Mouse (Mus musculus) neural tube, embryonic 12.5 days (tissue): ENCODE results near the gene Spsb1. TPM values are rescaled to one million over a fixed set of nuclear protein-coding genes. Genes with fewer than 3 reads are reported as not detected.

Source experiments
- ATAC-seq: fragments of 200-750 bp; cut with Nextera tagmentation; 2 replicates; pipeline ENCODE4 v1.8.0; 2017; ENCODE audit warnings: low read depth, mild to moderate bottlenecking, moderate TSS enrichment, moderate library complexity; ENCODE audit not compliant: low FRiP score
- H3K27ac ChIP-seq: fragments of 300-500 bp; sonication (generic); 2 replicates; pipeline ENCODE4 v1.5.1; 2016
- H3K27me3 ChIP-seq: fragments of 300-500 bp; sonication (generic); replicated peaks from 2 replicates; pipeline ENCODE4 v1.6.1; 2016; ENCODE audit warnings: mild to moderate bottlenecking
- H3K36me3 ChIP-seq: fragments of 300-500 bp; sonication (generic); 2 replicates; pipeline ENCODE4 v1.6.1; 2016; ENCODE audit warnings: mild to moderate bottlenecking
- H3K4me1 ChIP-seq: fragments of 300-500 bp; sonication (generic); 2 replicates; pipeline ENCODE4 v1.6.1; 2016
- H3K4me2 ChIP-seq: fragments of 300-500 bp; sonication (generic); replicated peaks from 2 replicates; pipeline ENCODE4 v1.6.1; 2016; ENCODE audit warnings: mild to moderate bottlenecking
- H3K4me3 ChIP-seq: fragments of 300-500 bp; sonication (generic); 2 replicates; pipeline ENCODE4 v1.5.1; 2016
- H3K9ac ChIP-seq: fragments of 300-500 bp; sonication (generic); 2 replicates; pipeline ENCODE4 v1.6.1; 2016; ENCODE audit warnings: mild to moderate bottlenecking
- H3K9me3 ChIP-seq: fragments of 300-500 bp; sonication (generic); 2 replicates; pipeline ENCODE4 v1.6.1; 2016; ENCODE audit warnings: mild to moderate bottlenecking
- WGBS: fragments of 180-500 bp; shearing (Covaris S2); methylation state at CpG from one replicate; pipeline ENCODE4 v1.1.7; 2016; 5-methylcytosine and 5-hydroxymethylcytosine counted together
- polyA plus RNA-seq: library from polyadenylated mRNA; unstranded; fragments of >200 nt; fragmentation: Nextera tagmentation; extraction: Ambion mirVana; gene quantifications from 2 replicates; pipeline ENCODE4 v1.2.1, GENCODE M21; 2016

Spsb1 gene
- polyA plus RNA-seq, 1 experiment from 2014 or later = 17.3 TPM

DNA sequence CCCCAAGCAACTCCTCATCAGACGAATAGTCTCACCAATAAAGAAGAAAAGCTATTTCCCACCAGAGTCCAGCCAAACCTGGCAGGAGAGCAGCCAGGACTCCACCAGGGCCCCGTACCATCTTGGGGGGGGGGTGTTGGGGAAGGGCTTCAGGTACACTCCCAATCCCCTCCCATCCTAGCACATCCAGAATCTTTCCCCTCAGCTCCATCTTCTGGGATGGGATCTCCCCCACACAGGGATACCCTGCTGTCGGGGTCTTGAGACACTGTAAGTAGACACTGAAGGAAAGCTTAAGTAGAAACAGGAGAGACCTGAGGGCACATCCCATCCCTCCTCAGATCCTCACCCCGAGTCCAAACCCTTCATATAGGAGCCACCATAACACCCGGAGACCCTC, 31.8 kb downstream of the Spsb1 start:
- Histone ChIP-seq H3K9me3 (peaks cover 5% of the 10 kb centered on the region; the same call in 1 of the 2 replicates), H3K36me3 (no peaks in the 10 kb centered on the region), H3K9ac (no peak overlapping the region; the same call in 1 of the 2 replicates), H3K27ac (0 out of 2 replicates have a peak overlapping the region, but pooled peaks have one; percentile 32), H3K27me3 (no peaks in the 10 kb centered on the region), H3K4me2 (no peak overlapping the region), H3K4me1 (peaks cover 42% of the 10 kb centered on the region), H3K4me3 (no peak overlapping the region)
- 69% methylated on average over 4 of the region's 5 CpGs for WGBS
- no peak for ATAC-seq

DNA sequence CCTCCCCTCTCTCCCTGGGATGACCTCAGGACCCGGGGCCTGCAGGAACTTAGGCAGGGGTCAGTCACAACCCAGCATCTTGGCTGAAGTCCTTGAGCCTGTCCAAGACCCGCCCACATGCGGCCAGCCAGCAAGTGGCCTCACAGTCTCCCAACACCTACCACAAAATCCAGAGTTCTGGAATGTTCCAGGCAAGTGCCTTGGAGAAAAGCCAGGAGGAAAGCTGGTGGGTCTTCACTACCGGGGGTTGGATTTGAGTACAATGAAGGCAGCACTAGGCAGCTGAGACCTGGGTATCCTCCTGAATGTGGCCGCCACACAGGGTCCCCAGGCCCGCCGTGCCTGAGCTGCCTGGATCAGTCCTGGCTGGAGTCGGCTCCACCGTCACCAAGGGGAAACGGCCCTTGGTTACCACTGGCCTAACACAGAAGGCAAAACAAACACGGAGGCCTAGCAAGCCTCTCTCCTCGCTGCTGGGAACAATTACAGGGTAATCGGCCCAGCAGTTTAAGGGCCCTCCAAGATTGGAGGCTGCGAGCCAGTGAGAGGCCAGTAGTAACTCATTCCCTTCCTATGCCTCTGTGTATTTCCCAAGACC, 32.6 kb downstream of the Spsb1 start:
- no peaks in the 10 kb centered on the region for H3K36me3 ChIP-seq
- H3K27me3 ChIP-seq = no peaks in the 10 kb centered on the region
- H3K27ac ChIP-seq = 0 out of 2 replicates have a peak overlapping the region, but pooled peaks have one; percentile 32
- ATAC-seq = peak; percentile 33; the same call in 1 of the 2 replicates
- H3K9ac ChIP-seq = peak overlapping the region; percentile 21; the same call in 1 of the 2 replicates
- H3K4me1 ChIP-seq = peaks cover 44% of the 10 kb centered on the region
- peak overlapping the region; percentile 14; the same call in 1 of the 2 replicates for H3K4me2 ChIP-seq
- 19% methylated on average over 14 of the region's 14 CpGs for WGBS
- no peak overlapping the region for H3K4me3 ChIP-seq
- peaks cover 5% of the 10 kb centered on the region; the same call in 1 of the 2 replicates for H3K9me3 ChIP-seq

DNA sequence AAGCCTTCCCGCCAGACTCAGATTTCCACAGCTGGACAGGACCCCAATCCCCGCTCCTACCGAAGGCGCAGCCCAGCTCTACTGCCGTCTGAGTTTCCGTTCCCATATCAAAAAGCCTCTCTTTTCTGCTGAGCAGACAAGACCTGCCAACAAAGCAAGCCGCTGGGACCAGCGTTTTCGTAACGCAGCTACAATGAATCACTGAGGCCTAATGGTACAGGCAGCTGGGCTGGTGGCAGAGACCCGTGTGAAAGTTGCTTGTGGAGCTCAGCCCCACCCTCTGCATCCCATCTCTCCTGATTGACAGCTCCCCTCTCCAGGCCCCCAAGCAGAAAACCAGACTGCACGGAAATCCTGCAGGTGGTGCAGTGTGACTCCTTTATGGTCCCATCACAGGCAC, 34.0 kb downstream of the Spsb1 start:
- Histone ChIP-seq H3K27ac (no peak overlapping the region), H3K4me1 (peaks cover 47% of the 10 kb centered on the region), H3K4me2 (0 out of 2 replicates have a peak overlapping the region, but pooled peaks have one; percentile 16), H3K9me3 (peaks cover 3% of the 10 kb centered on the region; the same call in 1 of the 2 replicates), H3K27me3 (no peaks in the 10 kb centered on the region), H3K4me3 (no peak overlapping the region), H3K36me3 (no peaks in the 10 kb centered on the region), H3K9ac (peak overlapping the region; percentile 26; the same call in 1 of the 2 replicates)
- ATAC-seq = no peak
- WGBS = 26% methylated on average over 12 of the region's 12 CpGs

DNA sequence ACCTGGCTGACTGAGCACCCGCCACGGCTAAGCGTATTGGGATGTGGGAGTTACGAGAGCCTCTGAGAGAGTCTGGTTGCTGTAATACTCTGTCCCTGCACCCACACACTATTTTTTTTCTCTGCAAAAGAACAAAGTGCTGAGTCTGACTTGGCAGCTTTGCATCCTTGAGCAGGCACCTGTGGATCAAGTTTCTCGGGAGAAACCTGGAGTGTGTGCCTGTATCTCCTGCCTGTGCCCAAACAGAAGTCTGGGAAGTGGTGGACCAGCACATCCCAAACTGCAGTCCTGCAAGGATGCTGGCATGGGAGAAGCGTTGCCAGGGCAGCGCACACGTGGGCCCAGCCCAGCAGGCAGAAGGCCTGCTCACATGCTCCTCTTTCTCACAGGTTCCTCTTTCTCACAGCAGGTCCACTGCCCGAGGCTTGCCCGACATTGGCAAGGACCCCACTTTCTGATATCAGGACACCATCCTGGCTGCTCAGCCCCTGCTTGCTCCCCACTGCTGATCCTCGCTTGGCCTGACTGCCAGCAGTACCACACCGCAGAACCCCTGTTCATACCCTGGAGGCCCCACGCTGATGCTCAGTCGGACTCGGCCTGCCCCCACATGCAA, 36.3 kb downstream of the Spsb1 start:
- Histone ChIP-seq H3K4me2 (no peak overlapping the region), H3K4me1 (peaks cover 59% of the 10 kb centered on the region), H3K9ac (no peak overlapping the region), H3K36me3 (no peaks in the 10 kb centered on the region), H3K27me3 (no peaks in the 10 kb centered on the region), H3K9me3 (no peaks in the 10 kb centered on the region), H3K4me3 (no peak overlapping the region), H3K27ac (no peak overlapping the region)
- ATAC-seq = no peak
- 92% methylated on average over 15 of the region's 15 CpGs for WGBS

DNA sequence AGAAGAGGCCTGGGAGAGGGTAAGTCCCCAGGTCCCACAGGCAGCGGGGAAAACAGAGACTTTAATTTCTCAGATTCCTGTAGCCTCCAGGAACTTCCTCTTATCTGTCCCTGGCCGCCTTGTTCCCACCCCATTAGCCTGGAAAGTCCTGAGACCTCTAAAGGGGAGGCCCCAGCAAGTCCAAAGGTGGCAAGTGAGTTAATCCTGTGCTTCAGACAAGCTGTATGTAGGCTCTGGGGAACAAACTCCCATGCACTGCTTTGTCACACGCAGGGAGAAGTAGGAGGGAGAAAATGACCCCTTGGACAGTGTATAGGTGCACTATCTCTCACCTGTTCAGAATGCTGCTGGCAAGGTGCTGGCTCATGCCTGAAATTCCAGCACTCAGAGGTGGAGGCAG, 38.0 kb downstream of the Spsb1 start:
- Histone ChIP-seq H3K4me2 (no peak overlapping the region), H3K4me1 (peaks cover 55% of the 10 kb centered on the region), H3K27me3 (no peaks in the 10 kb centered on the region), H3K4me3 (no peak overlapping the region), H3K27ac (no peak overlapping the region), H3K9ac (no peak overlapping the region), H3K9me3 (no peaks in the 10 kb centered on the region), H3K36me3 (no peaks in the 10 kb centered on the region)
- no peak for ATAC-seq
- WGBS = 74% methylated on average over 3 of the region's 3 CpGs

DNA sequence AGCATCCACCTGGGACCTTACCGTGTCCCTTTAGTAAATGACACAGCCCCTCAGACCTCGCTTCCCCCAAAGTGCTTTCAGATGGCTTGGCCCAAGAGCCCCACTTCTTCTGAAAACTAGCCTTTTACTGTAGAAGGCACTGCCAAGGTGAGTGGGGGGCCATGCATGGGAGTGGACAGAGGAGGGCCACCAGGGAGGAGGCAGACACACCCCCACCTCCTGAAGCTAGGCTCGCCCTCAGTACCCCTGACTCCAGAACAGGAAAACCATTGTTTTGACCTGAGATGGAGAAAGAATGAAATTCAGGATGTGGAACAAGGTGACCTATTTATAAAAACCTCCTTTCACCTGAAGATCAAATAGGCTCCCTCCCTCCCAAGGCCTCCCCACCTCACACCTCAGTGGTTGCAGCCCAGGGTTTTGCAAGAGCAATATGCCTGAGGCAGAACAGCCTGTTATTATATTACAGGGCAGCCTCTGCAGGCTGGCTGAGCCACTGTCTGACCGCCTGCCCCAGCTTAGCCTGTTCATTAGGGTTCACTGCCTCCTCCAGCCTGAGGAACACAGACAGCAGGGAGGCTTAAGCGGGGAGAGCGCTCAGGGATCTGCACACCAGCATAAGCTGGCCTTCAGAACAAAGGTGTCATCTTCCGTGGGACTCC, 41.0 kb downstream of the Spsb1 start:
- H3K9me3 ChIP-seq = no peaks in the 10 kb centered on the region
- H3K4me2 ChIP-seq = no peak overlapping the region
- WGBS = 70% methylated on average over 7 of the region's 7 CpGs
- 0 out of 2 replicates have a peak overlapping the region, but pooled peaks have one; percentile 33 for H3K9ac ChIP-seq
- H3K4me3 ChIP-seq = no peak overlapping the region
- peaks cover 41% of the 10 kb centered on the region for H3K4me1 ChIP-seq
- no peaks in the 10 kb centered on the region for H3K27me3 ChIP-seq
- no peak overlapping the region for H3K27ac ChIP-seq
- no peaks in the 10 kb centered on the region for H3K36me3 ChIP-seq
- no peak for ATAC-seq

DNA sequence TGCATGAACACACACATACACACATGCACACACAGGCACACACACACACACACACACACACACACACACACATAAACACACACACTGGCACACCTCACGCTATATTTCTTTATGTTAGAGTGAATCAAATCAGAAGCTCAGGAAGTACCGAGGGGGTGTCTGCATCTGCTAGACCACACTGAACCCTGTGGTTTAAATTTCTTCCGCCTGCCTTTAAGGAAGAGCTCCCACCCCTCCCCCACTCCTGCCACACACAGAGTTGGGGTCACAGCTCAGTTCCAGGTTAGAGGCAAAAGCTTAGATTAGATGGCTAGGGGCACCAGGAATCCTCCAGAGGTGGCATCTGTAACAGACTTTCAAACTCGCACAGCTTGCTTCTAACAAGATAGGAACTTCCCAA, 42.4 kb downstream of the Spsb1 start:
- 0 out of 2 replicates have a peak overlapping the region, but pooled peaks have one; percentile 13 for H3K9ac ChIP-seq
- no peaks in the 10 kb centered on the region for H3K27me3 ChIP-seq
- peaks cover 31% of the 10 kb centered on the region for H3K4me1 ChIP-seq
- no peaks in the 10 kb centered on the region for H3K36me3 ChIP-seq
- no peak for ATAC-seq
- WGBS = 46% methylated on average over 4 of the region's 4 CpGs
- no peak overlapping the region for H3K4me3 ChIP-seq
- H3K4me2 ChIP-seq = no peak overlapping the region
- H3K9me3 ChIP-seq = no peaks in the 10 kb centered on the region
- H3K27ac ChIP-seq = no peak overlapping the region

DNA sequence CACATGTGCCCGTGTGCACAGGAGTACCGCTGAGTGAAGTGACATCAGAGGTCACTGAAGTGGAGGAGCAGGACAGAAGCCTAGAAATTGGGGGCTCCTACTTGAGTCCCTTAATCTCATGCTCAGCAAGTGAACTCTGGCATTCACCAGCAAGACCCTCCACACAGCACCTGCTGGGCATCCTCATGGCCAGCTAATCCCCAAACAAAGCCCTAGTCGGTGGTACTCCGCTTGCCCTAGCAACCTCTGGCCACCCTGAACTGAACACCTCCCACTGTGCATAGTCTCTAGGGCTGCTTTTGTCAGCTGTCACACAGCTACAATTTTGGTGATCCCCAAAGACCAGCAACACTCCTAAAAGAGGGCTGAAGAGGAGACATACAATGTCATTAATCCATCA, 44.3 kb downstream of the Spsb1 start:
- H3K36me3 ChIP-seq = no peaks in the 10 kb centered on the region; the same call in 1 of the 2 replicates
- no peak overlapping the region for H3K4me3 ChIP-seq
- 80% methylated on average over 4 of the region's 4 CpGs for WGBS
- H3K4me2 ChIP-seq = no peak overlapping the region
- no peak for ATAC-seq
- H3K9me3 ChIP-seq = no peaks in the 10 kb centered on the region
- no peak overlapping the region for H3K9ac ChIP-seq
- H3K27me3 ChIP-seq = no peaks in the 10 kb centered on the region
- H3K27ac ChIP-seq = no peak overlapping the region
- peaks cover 33% of the 10 kb centered on the region for H3K4me1 ChIP-seq

DNA sequence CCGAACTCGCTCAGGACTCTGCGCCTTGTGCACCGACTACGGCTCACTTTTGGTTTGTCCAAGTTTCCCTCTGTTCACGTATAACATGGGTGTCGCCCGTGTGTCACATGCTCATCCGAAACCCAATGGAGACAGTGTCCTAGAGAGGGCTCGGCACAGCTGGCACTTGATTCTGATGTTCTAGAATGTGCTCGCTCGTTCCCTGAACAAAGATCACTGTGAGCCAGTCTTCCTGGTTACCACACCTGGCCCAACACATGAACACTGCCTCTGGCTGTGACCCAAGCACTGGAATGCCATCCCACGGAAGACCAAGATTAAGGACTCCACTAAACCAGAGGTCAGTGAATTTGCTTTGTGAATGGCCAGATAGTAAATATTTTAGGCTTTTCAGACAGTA, 45.3 kb downstream of the Spsb1 start:
- WGBS = 93% methylated on average over 13 of the region's 13 CpGs

DNA sequence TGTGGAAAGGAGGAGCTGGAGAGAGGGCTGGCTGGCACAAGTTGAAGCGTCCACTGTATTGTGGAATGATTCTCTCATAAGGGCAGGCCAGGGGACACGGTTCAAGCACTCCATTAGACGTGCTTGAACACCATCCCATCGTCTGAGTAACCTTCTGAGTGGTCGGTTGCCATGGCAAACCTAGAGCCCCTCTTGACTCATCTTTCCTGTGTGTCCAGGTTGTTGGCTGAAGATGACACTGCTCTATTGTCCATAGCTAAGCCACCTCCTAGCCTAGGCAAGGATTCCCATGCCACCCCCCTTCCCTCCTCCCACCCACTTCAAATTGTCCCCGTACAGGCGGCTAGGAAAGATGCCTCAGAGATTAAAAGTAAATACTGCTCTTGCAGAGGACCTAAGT, 45.9 kb downstream of the Spsb1 start:
- H3K36me3 ChIP-seq = peaks cover 8% of the 10 kb centered on the region
- no peak overlapping the region for H3K9ac ChIP-seq
- H3K27ac ChIP-seq = no peak overlapping the region
- no peaks in the 10 kb centered on the region for H3K9me3 ChIP-seq
- WGBS = 68% methylated on average over 7 of the region's 7 CpGs
- no peak overlapping the region for H3K4me2 ChIP-seq
- H3K4me3 ChIP-seq = no peak overlapping the region
- ATAC-seq = no peak
- no peaks in the 10 kb centered on the region for H3K27me3 ChIP-seq
- peaks cover 24% of the 10 kb centered on the region for H3K4me1 ChIP-seq

More for the DNA sequence above, 45.3 kb downstream of the Spsb1 start:
- Histone ChIP-seq H3K4me2 (no peak overlapping the region), H3K4me3 (no peak overlapping the region), H3K9ac (no peak overlapping the region), H3K36me3 (peaks cover 6% of the 10 kb centered on the region), H3K9me3 (no peaks in the 10 kb centered on the region), H3K27me3 (no peaks in the 10 kb centered on the region), H3K27ac (no peak overlapping the region), H3K4me1 (peaks cover 31% of the 10 kb centered on the region)
- no peak for ATAC-seq

DNA sequence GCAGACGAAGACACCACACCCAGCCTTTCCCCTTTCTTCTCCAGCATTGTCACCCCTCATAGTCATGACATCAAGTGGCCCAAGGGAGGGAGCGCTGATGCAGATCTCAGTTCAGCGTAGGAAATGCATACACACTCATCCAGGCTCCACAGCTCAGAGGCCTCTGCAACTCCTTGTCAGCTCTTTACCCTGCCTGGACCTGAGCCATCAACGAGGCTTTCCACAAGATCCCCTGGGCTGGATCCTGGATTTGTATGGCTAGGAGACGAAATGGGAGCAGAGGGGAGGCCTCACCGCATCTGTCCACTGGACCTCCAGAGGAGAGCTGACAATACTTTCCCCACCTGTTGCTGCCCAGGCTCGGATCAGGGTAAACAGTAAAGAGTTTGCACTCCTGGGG, 47.2 kb downstream of the Spsb1 start:
- no peak overlapping the region for H3K9ac ChIP-seq
- WGBS = 49% methylated on average over 7 of the region's 7 CpGs

DNA sequence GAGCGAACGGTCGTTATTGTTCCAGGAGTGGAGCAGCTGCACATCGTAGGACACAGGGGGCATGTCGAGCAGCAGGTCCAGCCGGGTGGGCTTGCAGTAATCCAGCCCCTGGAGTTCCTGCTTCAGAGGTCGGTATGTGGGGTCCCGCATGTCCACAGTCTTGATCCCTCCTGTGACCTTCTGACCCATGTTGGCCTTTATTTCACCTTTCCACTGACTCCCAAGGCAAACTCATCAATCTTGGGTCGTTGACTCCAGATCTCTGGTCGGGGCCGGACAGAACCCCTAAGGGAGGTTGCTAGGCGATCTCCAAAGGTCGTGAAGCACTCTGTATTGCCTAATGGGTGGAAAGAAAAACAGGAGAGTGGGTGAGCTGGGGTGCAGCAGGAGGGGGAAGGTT, 47.9 kb downstream of the Spsb1 start:
- 13% methylated on average over 13 of the region's 13 CpGs for WGBS
- Histone ChIP-seq H3K9ac (no peak overlapping the region), H3K27me3 (no peaks in the 10 kb centered on the region), H3K36me3 (peaks cover 8% of the 10 kb centered on the region), H3K4me3 (no peak overlapping the region), H3K4me2 (no peak overlapping the region), H3K27ac (no peak overlapping the region), H3K4me1 (peaks cover 18% of the 10 kb centered on the region; the same call in 1 of the 2 replicates), H3K9me3 (no peaks in the 10 kb centered on the region)
- ATAC-seq = no peak

More for the DNA sequence above, 47.2 kb downstream of the Spsb1 start:
- peaks cover 22% of the 10 kb centered on the region for H3K4me1 ChIP-seq
- H3K36me3 ChIP-seq = peaks cover 8% of the 10 kb centered on the region
- H3K4me3 ChIP-seq = no peak overlapping the region
- no peak overlapping the region for H3K4me2 ChIP-seq
- H3K9me3 ChIP-seq = no peaks in the 10 kb centered on the region
- H3K27ac ChIP-seq = no peak overlapping the region
- ATAC-seq = no peak
- H3K27me3 ChIP-seq = no peaks in the 10 kb centered on the region
